Mouse (Mus musculus): ENCODE results near the gene Ccdc194. TPM values are rescaled to one million over a fixed set of nuclear protein-coding genes. Genes with fewer than 3 reads are reported as not detected.
A peak's percentile ranks its signal among the peaks of the same experiment; 100 is the strongest.

Gene Ccdc194
- total and polyA plus RNA-seq, 2 experiments from 2014 or later = 0.27 TPM; not detected in 1

- DNase-seq (ENCODE audit: low spot score) = no peak
Observed at GRCm38 (mm10) chr8:71484736-71485135, 40.8 kb downstream of the Ccdc194 start.

DNA sequence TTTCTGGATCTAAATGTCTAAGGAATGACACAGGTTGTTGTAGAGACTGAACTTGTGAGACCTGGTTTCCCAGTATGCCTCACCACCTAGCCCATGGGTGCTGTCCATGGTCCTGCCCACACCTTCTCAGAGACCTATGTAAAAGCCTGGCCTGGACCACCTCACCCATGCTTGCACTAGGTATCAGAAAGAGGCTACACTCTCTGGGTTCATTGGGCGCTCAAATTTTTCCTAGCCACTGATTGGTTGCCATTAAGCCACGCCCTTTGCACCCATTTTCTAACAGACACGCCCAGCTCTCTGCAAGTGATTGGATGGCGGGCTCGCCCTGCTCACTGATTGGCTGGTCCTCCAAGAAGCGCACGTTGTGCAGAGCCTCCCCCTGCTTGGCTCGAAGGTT lies 41.6 kb downstream of the Ccdc194 start:
- no peak for TF ChIP-seq CTCF (IDR thresholded peaks at IDR 0.05)

More at GRCm38 (mm10) chr8:71484736-71485135, 40.8 kb downstream of the Ccdc194 start:
- Histone ChIP-seq H3K4me1 (ENCODE audit: insufficient read depth, low read length) (0 out of 2 replicates have a peak, but pooled peaks cover 12% of the 10 kb centered on the region), H3K4me3 (ENCODE audit: low read depth, low read length) (peak overlapping the region; percentile 95), H3K9ac (replicated peaks; ENCODE audit: low read length, poor library complexity, severe bottlenecking) (peak overlapping the region; percentile 95; the same call in 1 of the 2 replicates), H3K27me3 (ENCODE audit: insufficient read depth, low read length) (no peaks in the 10 kb centered on the region), H3K9me3 (ENCODE audit: low read length) (no peaks in the 10 kb centered on the region), H3K27ac (ENCODE audit: low read depth, low read length) (no peak overlapping the region), H3K36me3 (ENCODE audit: insufficient read depth, low read length) (peaks cover 34% of the 10 kb centered on the region), H3K4me2 (ENCODE audit: low read depth, low read length, poor library complexity, severe bottlenecking) (peak overlapping the region; percentile 88)
- 95% methylated on average over 19 of the region's 19 CpGs for WGBS
- no peak for TF ChIP-seq CTCF (IDR thresholded peaks at IDR 0.05)
- ATAC-seq (ENCODE audit: low FRiP score) = no peak

GRCm38 (mm10) chr8:71478943-71479342 lies 46.6 kb downstream of the Ccdc194 start:
- no peak overlapping the region for H3K4me3 ChIP-seq (ENCODE audit: low read depth, low read length)
- H3K9me3 ChIP-seq (ENCODE audit: low read length) = no peaks in the 10 kb centered on the region
- H3K9ac ChIP-seq (replicated peaks; ENCODE audit: low read length, poor library complexity, severe bottlenecking) = no peak overlapping the region
- 93% methylated on average over 11 of the region's 11 CpGs for WGBS
- no peak for TF ChIP-seq CTCF (IDR thresholded peaks at IDR 0.05)
- H3K4me2 ChIP-seq (ENCODE audit: low read depth, low read length, poor library complexity, severe bottlenecking) = no peak overlapping the region
- no peaks in the 10 kb centered on the region; the same call in 1 of the 2 replicates for H3K4me1 ChIP-seq (ENCODE audit: insufficient read depth, low read length)
- no peak overlapping the region for H3K27ac ChIP-seq (ENCODE audit: low read depth, low read length)
- peaks cover 50% of the 10 kb centered on the region for H3K36me3 ChIP-seq (ENCODE audit: insufficient read depth, low read length)
- DNase-seq (ENCODE audit: low spot score) (no peak), ATAC-seq (ENCODE audit: low FRiP score) (no peak)
- H3K27me3 ChIP-seq (ENCODE audit: insufficient read depth, low read length) = no peaks in the 10 kb centered on the region

More for the DNA sequence above, 41.6 kb downstream of the Ccdc194 start:
- Histone ChIP-seq H3K9ac (replicated peaks; ENCODE audit: low read length, poor library complexity, severe bottlenecking) (no peak overlapping the region), H3K36me3 (ENCODE audit: insufficient read depth, low read length) (peaks cover 39% of the 10 kb centered on the region), H3K4me2 (ENCODE audit: low read depth, low read length, poor library complexity, severe bottlenecking) (no peak overlapping the region), H3K9me3 (ENCODE audit: low read length) (no peaks in the 10 kb centered on the region), H3K27me3 (ENCODE audit: insufficient read depth, low read length) (no peaks in the 10 kb centered on the region), H3K4me3 (ENCODE audit: low read depth, low read length) (no peak overlapping the region), H3K4me1 (ENCODE audit: insufficient read depth, low read length) (0 out of 2 replicates have a peak, but pooled peaks cover 12% of the 10 kb centered on the region), H3K27ac (ENCODE audit: low read depth, low read length) (no peak overlapping the region)
- peak; percentile 50 for DNase-seq (ENCODE audit: low spot score)
- 58% methylated on average over 8 of the region's 8 CpGs for WGBS
- no peak for ATAC-seq (ENCODE audit: low FRiP score)

GRCm38 (mm10) chr8:71477196-71477845 lies 48.2 kb downstream of the Ccdc194 start:
- 44% methylated on average over 14 of the region's 14 CpGs for WGBS
- DNase-seq (ENCODE audit: low spot score) (peak; percentile 75), ATAC-seq (ENCODE audit: low FRiP score) (peak; percentile 2; the same call in 1 of the 2 replicates)
- Histone ChIP-seq H3K4me2 (ENCODE audit: low read depth, low read length, poor library complexity, severe bottlenecking) (peak overlapping the region; percentile 77), H3K27ac (ENCODE audit: low read depth, low read length) (peak overlapping the region; percentile 85), H3K9ac (replicated peaks; ENCODE audit: low read length, poor library complexity, severe bottlenecking) (peak overlapping the region; percentile 64), H3K27me3 (ENCODE audit: insufficient read depth, low read length) (no peaks in the 10 kb centered on the region), H3K36me3 (ENCODE audit: insufficient read depth, low read length) (peaks cover 51% of the 10 kb centered on the region), H3K4me1 (ENCODE audit: insufficient read depth, low read length) (no peaks in the 10 kb centered on the region; the same call in 1 of the 2 replicates), H3K4me3 (ENCODE audit: low read depth, low read length) (peak overlapping the region; percentile 44; the same call in 1 of the 2 replicates), H3K9me3 (ENCODE audit: low read length) (no peaks in the 10 kb centered on the region)
- peak; percentile 73 for TF ChIP-seq CTCF (IDR thresholded peaks at IDR 0.05)

- peaks cover 51% of the 10 kb centered on the region for H3K36me3 ChIP-seq (ENCODE audit: insufficient read depth, low read length)
- peak; percentile 87 for DNase-seq (ENCODE audit: low spot score)
- TF ChIP-seq CTCF (IDR thresholded peaks at IDR 0.05) = peak; percentile 40; the same call in 1 of the 2 replicates
- peak overlapping the region; percentile 85 for H3K27ac ChIP-seq (ENCODE audit: low read depth, low read length)
- H3K27me3 ChIP-seq (ENCODE audit: insufficient read depth, low read length) = no peaks in the 10 kb centered on the region
- H3K4me1 ChIP-seq (ENCODE audit: insufficient read depth, low read length) = no peaks in the 10 kb centered on the region; the same call in 1 of the 2 replicates
- peak overlapping the region; percentile 77 for H3K4me2 ChIP-seq (ENCODE audit: low read depth, low read length, poor library complexity, severe bottlenecking)
- H3K9ac ChIP-seq (replicated peaks; ENCODE audit: low read length, poor library complexity, severe bottlenecking) = peak overlapping the region; percentile 64
- H3K9me3 ChIP-seq (ENCODE audit: low read length) = no peaks in the 10 kb centered on the region
- H3K4me3 ChIP-seq (ENCODE audit: low read depth, low read length) = peak overlapping the region; percentile 44
- WGBS = under 1% methylated on average over 44 of the region's 121 CpGs
- peak; percentile 60 for ATAC-seq (ENCODE audit: low FRiP score)
Observed at GRCm38 (mm10) chr8:71476099-71476940, 49.2 kb downstream of the Ccdc194 start.

Measured in midbrain, postnatal 0 days (tissue).